Mouse (Mus musculus) thymus, adult 2 months (tissue): Measurements from ENCODE around the gene Mrpl37. TPM values are rescaled to one million over a fixed set of nuclear protein-coding genes. Genes with fewer than 3 reads are reported as not detected.

Experiments used
- DNase-seq: peaks from one replicate; pipeline ENCODE4 v3.0.0; 2021
- H3K27ac ChIP-seq: fragments of 200-500 bp; 2 replicates; pipeline ENCODE4 v1.5.1; 2012; ENCODE audit warnings: low read length, control low read depth; ENCODE audit not compliant: control insufficient read depth, insufficient read depth
- H3K27me3 ChIP-seq: fragments of 200-500 bp; 2 replicates; pipeline ENCODE4 v1.6.1; 2012; ENCODE audit warnings: mild to moderate bottlenecking, low read length, moderate library complexity, mixed read lengths; ENCODE audit not compliant: control insufficient read depth, insufficient read depth
- H3K36me3 ChIP-seq: fragments of 200-500 bp; 2 replicates; pipeline ENCODE4 v1.6.1; 2012; ENCODE audit warnings: mild to moderate bottlenecking, low read length, moderate library complexity; ENCODE audit not compliant: control insufficient read depth, insufficient read depth
- H3K4me1 ChIP-seq: fragments of 200-500 bp; replicated peaks from 2 replicates; pipeline ENCODE4 v1.6.1; 2012; ENCODE audit warnings: low read length; ENCODE audit not compliant: control insufficient read depth, insufficient read depth
- H3K4me3 ChIP-seq: fragments of 200-500 bp; 2 replicates; pipeline ENCODE4 v1.5.1; 2012; ENCODE audit warnings: mild to moderate bottlenecking, low read length, control low read depth, moderate library complexity; ENCODE audit not compliant: control insufficient read depth, insufficient read depth
- CTCF ChIP-seq: fragments of 200-500 bp; IDR thresholded peaks from 2 replicates; pipeline ENCODE4 v1.5.1; 2012; ENCODE audit warnings: mild to moderate bottlenecking, control low read depth, low read length, moderate library complexity, borderline replicate concordance; ENCODE audit not compliant: control insufficient read depth, poor library complexity, insufficient read depth; ENCODE audit errors: extremely low read depth
- POLR2A ChIP-seq: fragments of 200-500 bp; IDR thresholded peaks from 2 replicates; pipeline ENCODE4 v1.6.1; 2012; ENCODE audit warnings: mild to moderate bottlenecking, low read length, control low read depth, moderate library complexity; ENCODE audit not compliant: control insufficient read depth, poor library complexity, insufficient read depth; ENCODE audit errors: extremely low read depth
- WGBS: fragments of 180-500 bp; shearing (Covaris S2); methylation state at CpG from one replicate; pipeline ENCODE4 v1.1.7; 2018; 5-methylcytosine and 5-hydroxymethylcytosine counted together
- polyA plus RNA-seq: library from polyadenylated mRNA; depleted of rRNA; stranded (reverse); fragments of >200 nt; gene quantifications from 2 replicates; pipeline ENCODE4 v1.2.3, GENCODE M21; 2012

Gene Mrpl37
- polyA plus RNA-seq, 1 experiment = 94.7 TPM

- peaks cover 4% of the 10 kb centered on the region; the same call in 1 of the 2 replicates for H3K4me1 ChIP-seq
- H3K27ac ChIP-seq = no peak overlapping the region
- H3K36me3 ChIP-seq = no peaks in the 10 kb centered on the region
- TF ChIP-seq POLR2A (no peak), CTCF (no peak)
- 93% methylated on average over 13 of the region's 13 CpGs for WGBS
- H3K27me3 ChIP-seq = no peaks in the 10 kb centered on the region
- no peak for DNase-seq
- no peak overlapping the region for H3K4me3 ChIP-seq
Observed at GRCm38 (mm10) chr4:107015971-107016511, 50.6 kb downstream of the Mrpl37 start.

GRCm38 (mm10) chr4:107013817-107014260, 52.8 kb downstream of the Mrpl37 start:
- no peak for TF ChIP-seq CTCF
- TF ChIP-seq POLR2A = no peak
- Histone ChIP-seq H3K27ac (no peak overlapping the region), H3K36me3 (no peaks in the 10 kb centered on the region), H3K4me1 (peaks cover 9% of the 10 kb centered on the region), H3K27me3 (no peaks in the 10 kb centered on the region), H3K4me3 (no peak overlapping the region)
- DNase-seq = no peak
- 95% methylated on average over 9 of the region's 9 CpGs for WGBS

DNA sequence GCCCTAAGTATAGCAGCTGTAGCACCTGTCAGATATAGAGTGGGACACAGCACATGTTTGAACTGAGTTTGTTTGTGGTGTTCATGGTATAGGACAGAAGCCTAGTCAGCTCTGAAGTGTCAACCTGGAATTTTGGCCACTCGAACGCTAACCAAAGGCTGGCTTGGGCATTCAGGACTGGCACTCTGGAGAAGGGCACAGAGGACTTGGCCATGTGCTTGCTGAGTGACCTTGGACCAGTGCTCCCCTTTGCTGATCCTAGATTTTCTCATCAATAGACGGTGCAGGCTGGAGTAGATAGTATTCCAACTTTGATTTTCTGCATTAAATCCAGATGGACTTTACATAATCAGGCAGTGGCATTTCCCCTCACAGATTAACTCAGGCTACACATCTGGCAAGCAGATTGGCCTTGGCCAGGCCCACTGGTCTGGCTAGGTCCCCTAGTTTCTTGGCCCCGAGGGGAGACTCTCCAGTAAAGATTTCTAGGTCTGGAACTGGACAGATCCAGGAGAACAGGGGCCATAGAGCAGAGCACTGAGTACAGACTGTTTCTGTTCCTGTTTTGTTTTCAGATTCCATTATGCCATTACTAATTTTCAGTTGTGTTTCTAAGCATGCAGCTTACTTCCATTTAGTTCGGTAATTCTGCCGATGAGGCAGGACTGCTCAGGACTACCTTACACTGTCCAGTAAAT, 53.4 kb downstream of the Mrpl37 start:
- peaks cover 9% of the 10 kb centered on the region for H3K4me1 ChIP-seq
- no peak overlapping the region for H3K27ac ChIP-seq
- no peak for DNase-seq
- no peaks in the 10 kb centered on the region for H3K27me3 ChIP-seq
- H3K36me3 ChIP-seq = no peaks in the 10 kb centered on the region
- H3K4me3 ChIP-seq = no peak overlapping the region
- WGBS = 93% methylated on average over 6 of the region's 6 CpGs
- no peak for TF ChIP-seq POLR2A

- Histone ChIP-seq H3K27ac (no peak overlapping the region), H3K4me3 (no peak overlapping the region), H3K4me1 (peaks cover 9% of the 10 kb centered on the region), H3K36me3 (no peaks in the 10 kb centered on the region), H3K27me3 (no peaks in the 10 kb centered on the region)
- DNase-seq = no peak
- 95% methylated on average over 3 of the region's 3 CpGs for WGBS
- TF ChIP-seq CTCF (no peak), POLR2A (no peak)
Observed at GRCm38 (mm10) chr4:107012574-107012973, 54.1 kb downstream of the Mrpl37 start.

GRCm38 (mm10) chr4:107012005-107012478, 54.6 kb downstream of the Mrpl37 start:
- WGBS = 74% methylated on average over 13 of the region's 13 CpGs
- Histone ChIP-seq H3K4me3 (no peak overlapping the region), H3K27me3 (no peaks in the 10 kb centered on the region), H3K4me1 (peaks cover 9% of the 10 kb centered on the region), H3K36me3 (no peaks in the 10 kb centered on the region), H3K27ac (no peak overlapping the region)
- DNase-seq = no peak
- no peak for TF ChIP-seq CTCF
- TF ChIP-seq POLR2A = no peak

DNA sequence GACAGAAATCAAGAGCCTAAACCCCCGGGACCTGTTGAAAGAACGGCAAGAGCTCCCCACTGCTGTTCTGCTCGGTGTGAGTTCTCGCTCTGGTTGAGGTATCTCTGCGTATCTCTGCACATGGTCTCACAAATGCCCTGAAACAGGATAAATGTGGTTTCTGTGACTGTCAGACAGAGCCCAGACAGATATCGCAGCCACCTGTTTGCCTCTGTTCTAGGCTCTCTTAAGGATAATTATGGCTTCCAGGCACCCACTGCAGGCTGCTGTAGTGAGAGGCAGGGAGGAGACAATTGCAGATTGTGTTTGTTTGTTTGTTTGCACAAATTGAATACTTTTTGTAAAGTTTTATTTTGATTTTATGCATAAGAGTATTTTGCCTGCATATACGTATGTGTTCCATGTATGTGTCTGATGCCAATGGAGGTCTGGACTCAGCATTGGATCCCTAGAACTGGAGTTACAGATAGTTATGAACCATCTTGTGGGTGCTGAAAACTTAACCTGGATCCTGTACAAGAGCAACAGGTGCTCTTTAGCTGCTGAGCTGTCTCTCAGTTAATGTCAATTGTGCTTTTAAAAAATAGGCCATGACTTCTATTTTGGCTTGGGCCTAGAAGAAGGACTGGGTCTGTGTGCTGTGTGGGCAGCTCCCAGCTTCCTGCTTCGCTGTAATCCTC, 55.2 kb downstream of the Mrpl37 start:
- Histone ChIP-seq H3K27ac (no peak overlapping the region), H3K4me1 (peaks cover 9% of the 10 kb centered on the region), H3K4me3 (no peak overlapping the region), H3K27me3 (no peaks in the 10 kb centered on the region), H3K36me3 (no peaks in the 10 kb centered on the region)
- TF ChIP-seq POLR2A = no peak
- TF ChIP-seq CTCF = no peak
- 24% methylated on average over 8 of the region's 8 CpGs for WGBS
- peak; percentile 18 for DNase-seq

DNA sequence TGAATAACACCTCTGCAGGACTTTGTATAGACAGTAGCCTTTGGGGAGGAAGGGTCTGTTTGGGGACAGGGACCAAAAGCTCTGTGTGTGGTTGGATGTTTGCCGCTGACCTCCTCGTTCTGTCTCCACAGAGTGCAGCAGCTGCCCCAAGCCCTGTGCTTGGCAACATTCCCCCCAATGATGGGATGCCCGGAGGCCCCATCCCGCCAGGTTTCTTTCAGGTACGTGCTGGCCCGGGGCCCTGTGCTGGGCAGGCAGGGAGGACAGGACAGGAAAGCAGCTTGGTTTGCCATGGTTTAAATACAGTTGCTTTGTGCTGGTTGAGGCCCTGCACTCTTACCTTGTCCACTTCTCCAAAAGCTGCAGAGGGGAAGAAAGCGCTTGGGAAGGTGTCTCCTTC, 57.1 kb downstream of the Mrpl37 start:
- DNase-seq = no peak
- TF ChIP-seq POLR2A (no peak), CTCF (no peak)
- Histone ChIP-seq H3K36me3 (no peaks in the 10 kb centered on the region), H3K4me1 (peaks cover 14% of the 10 kb centered on the region), H3K27me3 (no peaks in the 10 kb centered on the region), H3K4me3 (no peak overlapping the region), H3K27ac (no peak overlapping the region)
- 96% methylated on average over 7 of the region's 7 CpGs for WGBS
